Mouse (Mus musculus) liver, adult 2 months (tissue): Measurements from ENCODE around the gene Fer.

ENCODE experiments used
- CTCF ChIP-seq: fragments of 200-500 bp; IDR thresholded peaks from 2 replicates; pipeline ENCODE4 v1.5.1; 2011; ENCODE audit warnings: low read depth, low read length, control low read depth
- POLR2A ChIP-seq: fragments of 200-500 bp; IDR thresholded peaks from 2 replicates; pipeline ENCODE4 v1.6.1; 2011; ENCODE audit warnings: low read length, control low read depth; ENCODE audit not compliant: insufficient read depth; ENCODE audit errors: extremely low read depth

- TF ChIP-seq POLR2A (no peak), CTCF (no peak)
These were observed 62.7 kb downstream of the Fer start for GRCm38 (mm10) chr17:63925581-63925980.
